In genomic region chr16:20097069-20097710, GRCm38 (mm10) we compare ENCODE assay signal across 8 mouse cellular contexts. TPM values are rescaled to one million over a fixed set of nuclear protein-coding genes. Genes with fewer than 3 reads are reported as not detected.
DNase-seq lines count a peak whose midpoint lies in the region; ATAC-seq lines count a peak whose summit lies in the region.

TSS of gene Klhl24 (plus strand) at chr16:20097542.

- no peaks in the 10 kb centered on the region for H3K27me3 ChIP-seq in lung, embryonic 16.5 days (ENCODE audit: control insufficient read depth, insufficient read depth, low read depth, low read length)

- no peaks in the 10 kb centered on the region for H3K36me3 ChIP-seq in lung, embryonic 16.5 days (ENCODE audit: control insufficient read depth, insufficient read depth, low read length)

- H3K9ac ChIP-seq in lung, embryonic 16.5 days (ENCODE audit: low read length): peak within 1 kb of the TSS; percentile 97

- H3K4me1 ChIP-seq in lung, embryonic 16.5 days (replicated peaks; ENCODE audit: control insufficient read depth, insufficient read depth, low read length): peaks cover 3% of the 10 kb centered on the region; the same call in 1 of the 2 replicates

- H3K4me2 ChIP-seq in lung, embryonic 16.5 days (ENCODE audit: low read depth, low read length): peak within 1 kb of the TSS; percentile 65

- H3K4me3 ChIP-seq in lung, embryonic 16.5 days (ENCODE audit: low read length): peak within 1 kb of the TSS; percentile 100

- no peaks in the 10 kb centered on the region for H3K9me3 ChIP-seq in lung, embryonic 16.5 days (ENCODE audit: control insufficient read depth, low read length)

- H3K27ac ChIP-seq in lung, embryonic 16.5 days (ENCODE audit: low read length): peak within 1 kb of the TSS; percentile 100

- WGBS in lung, embryonic 16.5 days: 1% methylated on average over 26 of the region's 29 CpGs

- peak; percentile 89 for DNase-seq in MEL-GATA-1-ER (ENCODE audit: extremely low read depth, low read depth)
- peak; percentile 93 for DNase-seq in cerebellum, adult 8-10 months
- peak; percentile 97 for DNase-seq in forelimb bud, embryonic 11.5 days (ENCODE audit: low read depth, low spot score)
- DNase-seq in layer of hippocampus, adult 9-10 months (ENCODE audit: low spot score): peak; percentile 93
- peak; percentile 62 for DNase-seq in ovary, postnatal 10 days (ENCODE audit: low spot score)
- peak; percentile 94 for DNase-seq in thymus, postnatal 14 days

- peak; percentile 84 to 91 for ATAC-seq in hematopoietic stem cell, adult 5-6 weeks (replicated peaks in 1 of 2; ENCODE audit: insufficient read depth in 1 of 2, low FRiP score in 2 of 2, low TSS enrichment in 1 of 2, low read depth in 1 of 2, poor library complexity in 2 of 2, severe bottlenecking in 2 of 2)
- peak; percentile 95 for ATAC-seq in lung, embryonic 16.5 days (ENCODE audit: low read depth)

RNA-seq across cellular contexts. Expression of gene Klhl24, which starts in this region (rescaled TPM):
- 127 and 182 TPM in 2 replicates for total RNA-seq in hematopoietic stem cell, adult 5-6 weeks (2017)
- 35.9 and 36.2 TPM in 2 replicates for polyA plus RNA-seq in lung, embryonic 16.5 days (2015; fragmentation: Nextera tagmentation; extraction: Ambion mirVana)

Comparison
In these comparisons a context has a peak if more than half of its experiments do, and no peak if none do; other contexts are left out.
1. Peak in every context shown above with its lines: DNase-seq, ATAC-seq, H3K4me3 ChIP-seq and H3K27ac ChIP-seq.